Mouse (Mus musculus) colon, adult 2 months (tissue): Measurements from ENCODE around the gene Twf2. TPM values are rescaled to one million over a fixed set of nuclear protein-coding genes. Genes with fewer than 3 reads are reported as not detected.

ENCODE experiments used
- polyA plus RNA-seq: library from polyadenylated mRNA; depleted of rRNA; stranded (reverse); fragments of >200 nt; gene quantifications from 2 replicates; pipeline ENCODE4 v1.2.3, GENCODE M21; 2012; rRNA removed

Twf2 gene
- 42.7 and 46.3 TPM in 2 replicates for polyA plus RNA-seq

DNA sequence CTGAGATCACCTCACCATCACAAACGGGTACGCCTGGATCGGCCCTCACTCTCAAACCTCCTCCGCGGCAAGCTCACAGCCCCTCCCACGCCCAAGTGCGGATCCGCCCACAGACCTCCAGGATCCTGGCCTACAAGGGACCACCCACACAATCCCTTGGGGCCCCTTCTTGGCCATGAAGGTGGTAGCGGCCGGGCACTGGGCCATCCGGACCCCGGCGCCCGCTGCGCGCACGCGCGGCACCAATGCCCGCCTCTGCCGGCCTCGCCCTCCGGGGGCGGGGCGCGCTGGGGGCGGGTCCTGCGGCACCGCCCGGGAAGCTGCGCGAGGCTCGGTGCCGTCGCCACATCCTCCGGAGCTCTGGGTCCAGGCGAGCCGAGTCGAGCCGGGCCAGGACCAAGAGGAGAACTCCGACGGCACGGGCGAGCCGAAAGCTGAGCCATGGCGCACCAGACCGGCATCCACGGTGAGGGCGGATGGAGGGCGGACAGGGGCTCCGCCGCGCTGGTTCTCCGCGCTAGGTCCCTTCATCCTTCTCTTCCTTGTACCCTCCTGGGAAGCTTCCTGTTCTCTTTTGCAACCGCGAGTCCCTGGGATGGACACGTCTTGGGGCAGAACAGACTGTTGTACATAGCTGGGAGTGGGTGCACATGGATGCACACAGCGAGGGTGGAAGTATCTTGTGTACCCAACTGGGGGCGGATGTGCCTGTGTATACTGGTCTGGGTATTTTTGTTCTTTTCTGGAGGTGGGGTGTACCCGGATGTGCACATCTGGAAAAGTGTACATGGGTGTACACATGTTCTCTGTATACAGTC is at the start of gene Twf2:
Gene Twf2, plus strand, starts transcription at position 290 of the 818 bp plus-strand sequence.

DNA sequence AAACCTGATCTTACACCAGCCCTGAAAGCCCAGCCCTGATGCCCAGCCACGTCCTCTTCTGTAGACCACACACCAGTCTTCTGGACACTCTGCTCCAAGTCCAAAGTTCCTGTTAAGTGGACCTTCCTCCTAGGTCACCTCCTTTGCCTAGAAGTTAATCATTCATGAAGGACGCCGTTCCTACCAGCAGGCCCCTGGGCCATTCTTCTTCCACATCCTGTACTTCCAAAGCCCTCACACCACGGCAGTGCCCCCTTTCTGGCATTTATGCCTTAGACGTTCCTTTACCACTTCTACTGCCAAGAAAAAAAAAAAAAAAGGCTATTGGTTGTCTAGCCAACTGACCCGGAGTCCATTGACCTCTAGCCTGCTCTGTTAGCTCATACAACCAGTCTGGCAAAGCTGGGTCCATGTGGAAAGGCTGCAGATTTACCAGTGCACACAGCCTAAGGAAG is 44.8 kb upstream of the Twf2 start, which contains the start of gene Glyctk:
Gene Glyctk, minus strand, starts transcription at position 102 of the 455 bp plus-strand sequence.

DNA sequence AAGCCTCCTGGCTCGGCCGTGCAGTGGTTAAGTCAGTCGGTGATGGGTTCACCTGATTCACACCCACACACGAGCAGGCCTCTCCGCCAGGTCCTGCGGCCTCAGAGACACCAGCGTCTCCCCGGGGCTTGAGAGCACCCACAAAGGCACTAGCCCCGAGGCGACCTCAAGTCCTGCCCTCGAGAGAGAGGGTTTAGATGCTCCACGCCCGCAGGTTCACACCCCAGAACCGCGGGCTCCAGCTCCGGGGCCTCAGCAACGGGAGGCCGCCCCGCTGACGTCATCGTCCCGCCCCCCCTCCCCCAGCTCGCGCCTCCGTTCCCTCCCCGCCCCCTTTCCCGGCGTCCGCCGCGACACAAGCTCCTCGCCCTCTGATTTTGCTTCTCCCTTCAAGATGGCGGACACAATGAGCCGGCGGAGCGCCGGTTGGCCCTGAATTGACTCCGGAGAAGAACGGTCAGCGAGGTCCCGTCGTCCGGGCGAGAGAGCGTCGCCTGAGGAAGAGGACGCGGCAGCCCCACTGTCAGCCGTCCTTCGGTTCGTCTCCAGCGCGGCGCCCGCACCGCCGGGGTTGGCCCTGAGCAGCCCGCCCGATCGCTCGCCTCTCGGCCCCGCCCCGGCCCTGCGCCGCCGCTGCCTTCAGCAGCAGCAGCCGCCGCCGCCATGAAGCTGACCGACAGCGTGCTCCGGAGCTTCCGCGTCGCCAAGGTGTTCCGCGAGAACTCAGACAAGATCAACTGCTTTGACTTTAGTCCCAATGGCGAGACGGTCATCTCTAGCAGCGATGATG is 32.2 kb upstream of the Twf2 start, which contains the start of gene Wdr82:
Gene Wdr82, plus strand, starts transcription at position 373 of the 790 bp plus-strand sequence.

DNA sequence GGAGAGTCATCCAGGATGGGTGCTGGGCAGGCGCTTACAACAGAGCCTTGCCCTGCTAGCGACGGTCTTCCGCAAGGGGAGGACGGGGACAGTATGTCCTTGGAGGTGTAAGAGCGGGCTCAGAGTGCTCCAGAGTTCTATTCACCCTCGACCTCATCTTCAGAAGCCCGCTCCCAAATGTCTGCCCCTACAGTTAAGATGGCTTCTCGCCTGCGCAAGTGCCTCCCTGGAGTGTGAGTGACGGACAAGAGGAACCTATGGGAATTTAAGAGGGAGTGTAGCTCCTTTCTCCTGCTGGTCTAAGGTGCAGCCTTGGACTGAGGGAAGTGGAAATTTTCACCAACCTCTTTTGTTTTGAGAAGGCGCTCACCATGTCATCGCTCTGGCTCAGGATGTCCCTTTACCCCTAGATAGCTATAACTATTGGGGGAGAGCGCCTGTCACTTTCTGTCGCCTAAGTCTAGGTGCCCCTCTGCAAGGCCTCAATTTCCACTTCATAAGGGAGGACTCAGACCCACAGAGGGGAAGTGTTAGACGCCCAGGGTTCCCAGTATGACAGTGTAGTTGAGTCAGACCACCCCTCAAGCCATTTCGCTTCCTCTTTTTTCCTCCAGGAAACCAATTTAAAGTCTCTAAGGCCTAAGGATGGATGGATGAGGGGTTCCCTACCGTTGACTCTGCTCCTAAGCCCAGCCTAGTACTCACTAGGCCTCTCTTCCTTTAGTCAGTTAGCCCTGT is 3.2 kb upstream of the Twf2 start, which contains the start of gene Ppm1m:
Gene Ppm1m, minus strand, starts transcription at position 212 of the 738 bp plus-strand sequence.

DNA sequence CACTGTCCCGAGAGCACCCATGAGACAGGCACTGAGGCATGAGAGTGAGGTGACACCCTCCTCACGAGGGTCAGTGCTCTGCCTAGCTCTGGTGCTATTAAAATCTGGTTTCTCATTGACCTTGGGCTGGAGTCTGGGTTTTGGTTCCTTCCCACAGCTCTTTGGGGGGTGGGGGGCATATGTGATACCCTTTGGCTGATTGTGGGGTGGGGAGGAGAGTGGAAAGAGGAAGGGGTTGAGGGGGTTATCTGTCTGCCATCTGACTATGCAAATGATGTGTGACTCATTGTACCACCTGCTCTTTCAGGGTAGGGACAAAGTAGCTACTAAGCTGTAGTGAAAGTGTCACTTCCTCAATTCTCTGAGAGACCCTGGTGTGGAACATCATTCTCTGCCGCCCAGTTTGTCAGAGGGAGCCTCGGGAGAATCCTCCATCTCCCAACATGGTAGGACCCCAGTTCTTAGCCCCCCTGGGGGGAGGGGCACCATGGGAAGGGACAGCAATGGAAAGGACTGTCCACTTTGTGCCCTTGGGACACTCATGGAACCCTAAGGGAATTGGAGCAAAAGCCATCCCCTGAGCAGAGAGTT is 19.4 kb downstream of the Twf2 start, which contains the start of gene Tlr9:
Gene Tlr9, plus strand, starts transcription at position 338 of the 591 bp plus-strand sequence.

Other genes with a start within 250 kb of the Twf2 start
- 0.41 and 0.57 TPM in 2 replicates for gene Col6a5, start 242.5 kb upstream of the Twf2 start, polyA plus RNA-seq
- gene Col6a4, start 106.3 kb upstream of the Twf2 start, polyA plus RNA-seq, result 6.7 and 9.6 TPM in 2 replicates
- 3.7 and 4.0 TPM in 2 replicates for gene Glyctk, start 45.0 kb upstream of the Twf2 start, polyA plus RNA-seq
- gene Wdr82, start 32.2 kb upstream of the Twf2 start, polyA plus RNA-seq, result 41.1 and 43.7 TPM in 2 replicates
- gene Ppm1m, start 3.4 kb upstream of the Twf2 start, polyA plus RNA-seq, result 28.9 and 29.0 TPM in 2 replicates
- 2.9 and 3.8 TPM in 2 replicates for gene Tlr9, start 19.5 kb downstream of the Twf2 start, polyA plus RNA-seq
- 180 and 182 TPM in 2 replicates for gene Alas1, start 45.5 kb downstream of the Twf2 start, polyA plus RNA-seq
- gene Poc1a, start 78.0 kb downstream of the Twf2 start, polyA plus RNA-seq, result 18.2 and 19.5 TPM in 2 replicates
- 37.7 and 48.3 TPM in 2 replicates for gene Dusp7, start 165.5 kb downstream of the Twf2 start, polyA plus RNA-seq
- gene Rpl29, start 226.3 kb downstream of the Twf2 start, polyA plus RNA-seq, result 438 and 578 TPM in 2 replicates
- 31.0 and 32.7 TPM in 2 replicates for gene Acy1, start 235.2 kb downstream of the Twf2 start, polyA plus RNA-seq
- 116 and 124 TPM in 2 replicates for gene Abhd14b, start 244.4 kb downstream of the Twf2 start, polyA plus RNA-seq
- 29.0 and 34.0 TPM in 2 replicates for gene Abhd14a, start 244.6 kb downstream of the Twf2 start, polyA plus RNA-seq